Mouse (Mus musculus) layer of hippocampus, adult 2 months (tissue): ENCODE measurements around the gene Cct8. TPM values are rescaled to one million over a fixed set of nuclear protein-coding genes. Genes with fewer than 3 reads are reported as not detected.
A peak's percentile ranks its signal among the peaks of the same experiment; 100 is the strongest.
"Not testable (repeated sequence)": the region's sequence is repeated elsewhere in the genome, so short reads cannot be mapped to it uniquely, and the experiment has no call there.

Experiments
- DNase-seq, 2 experiments: peaks; one replicate each; pipeline ENCODE4 v3.0.0; 2022; ENCODE audit warnings: low spot score in 2 of 2
- H3K27ac ChIP-seq: fragments of 200-600 bp; 2 replicates; pipeline ENCODE4 v1.8.1; 2022
- H3K4me3 ChIP-seq: fragments of 200-600 bp; 2 replicates; pipeline ENCODE4 v1.8.1; 2022; ENCODE audit warnings: mild to moderate bottlenecking
- CTCF ChIP-seq: fragments of 200-600 bp; conservative IDR thresholded peaks from 2 replicates; pipeline ENCODE4 v1.8.1; 2022; ENCODE audit warnings: antibody characterized with exemption, mild to moderate bottlenecking, moderate library complexity
- long read RNA-seq, 2 experiments: library from polyadenylated mRNA; stranded (forward); transcript quantifications; one replicate each; pipeline ENCODE4 v2.0.0; 2021; ENCODE audit warnings: borderline mapping rate in 2 of 2
- total RNA-seq, 2 experiments: library from RNA; stranded (reverse); gene quantifications; 2 replicates each; pipeline ENCODE4 v1.2.3; 2021

The Cct8 gene
- total RNA-seq: 100 to 1,000 TPM; 167 to 173 TPM
- long read RNA-seq, experiment 1, transcript Cct8-201 (15 exons, 2,394 nt): major isoform, 129 of 143 reads
- long read RNA-seq, experiment 1, partial matches to known transcripts: 8 of 143 reads
- long read RNA-seq, experiment 1, other reads (novel, unspliced or antisense): 6 of 143 reads
- long read RNA-seq, experiment 2, transcript Cct8-201 (15 exons, 2,394 nt): major isoform, 188 of 214 reads
- long read RNA-seq, experiment 2, partial matches to known transcripts: 10 of 214 reads
- long read RNA-seq, experiment 2, other reads (novel, unspliced or antisense): 16 of 214 reads

- TF ChIP-seq CTCF: no peak
- peak within 1 kb of the TSS; percentile 96 for H3K4me3 ChIP-seq
- DNase-seq: peak; percentile 94 to 97
- H3K27ac ChIP-seq: peak within 1 kb of the TSS; percentile 90
These were observed at the start of gene Cct8 for GRCm38 (mm10) chr16:87495716-87496447. Cct8 (minus strand) TSS chr16:87495873.

- DNase-seq: no peak
- TF ChIP-seq CTCF: no peak
- H3K4me3 ChIP-seq: no peak overlapping the region
- H3K27ac ChIP-seq: no peak overlapping the region
These were observed 33.1 kb upstream of the Cct8 start for GRCm38 (mm10) chr16:87528755-87529154.

- no peak for DNase-seq
- no peak overlapping the region for H3K4me3 ChIP-seq
- TF ChIP-seq CTCF: no peak
- no peak overlapping the region for H3K27ac ChIP-seq
These were observed 32.0 kb upstream of the Cct8 start for GRCm38 (mm10) chr16:87527553-87528249.

- no peak overlapping the region for H3K4me3 ChIP-seq
- DNase-seq: no peak
- no peak for TF ChIP-seq CTCF
- H3K27ac ChIP-seq: no peak overlapping the region
These were observed 28.6 kb upstream of the Cct8 start for GRCm38 (mm10) chr16:87524228-87524627.

GRCm38 (mm10) chr16:87512331-87512730 lies 16.7 kb upstream of the Cct8 start:
- no peak for TF ChIP-seq CTCF
- no peak overlapping the region for H3K27ac ChIP-seq
- DNase-seq: no peak

GRCm38 (mm10) chr16:87511706-87512105 lies 16.0 kb upstream of the Cct8 start:
- DNase-seq: no peak
- no peak overlapping the region for H3K27ac ChIP-seq
- H3K4me3 ChIP-seq: no peak overlapping the region
- TF ChIP-seq CTCF: no peak

More at GRCm38 (mm10) chr16:87512331-87512730, 16.7 kb upstream of the Cct8 start:
- H3K4me3 ChIP-seq: no peak overlapping the region

- no peak overlapping the region for H3K4me3 ChIP-seq
- DNase-seq: no peak
- no peak overlapping the region for H3K27ac ChIP-seq
- TF ChIP-seq CTCF: no peak
These were observed 5.8 kb upstream of the Cct8 start for GRCm38 (mm10) chr16:87501304-87502078.

GRCm38 (mm10) chr16:87499556-87499955 lies 3.9 kb upstream of the Cct8 start:
- TF ChIP-seq CTCF: no peak
- Histone ChIP-seq H3K27ac (no peak overlapping the region), H3K4me3 (no peak overlapping the region)
- no peak for DNase-seq

- Histone ChIP-seq H3K4me3 (no peak overlapping the region), H3K27ac (no peak overlapping the region)
- DNase-seq: no peak
- no peak for TF ChIP-seq CTCF
These were observed 1.5 kb upstream of the Cct8 start for GRCm38 (mm10) chr16:87497171-87497570.

- H3K4me3 ChIP-seq: peak overlapping the region; percentile 96; the same call in 1 of the 2 replicates
- H3K27ac ChIP-seq: no peak overlapping the region
- DNase-seq: no peak
- no peak for TF ChIP-seq CTCF
These were observed 1.1 kb upstream of the Cct8 start for GRCm38 (mm10) chr16:87496728-87497127.

- no peak for DNase-seq
- Histone ChIP-seq H3K27ac (peak overlapping the region; percentile 90), H3K4me3 (peak overlapping the region; percentile 96)
- TF ChIP-seq CTCF: no peak
These were observed 568 bp downstream of the Cct8 start for GRCm38 (mm10) chr16:87494955-87495655.

- not testable (repeated sequence) for H3K4me3 ChIP-seq, H3K27ac ChIP-seq, DNase-seq
These were observed 3.4 kb downstream of the Cct8 start for GRCm38 (mm10) chr16:87492191-87492792.
